Mouse (Mus musculus): Measurements from ENCODE around the gene Nxf1.

Nxf1 gene

DNA sequence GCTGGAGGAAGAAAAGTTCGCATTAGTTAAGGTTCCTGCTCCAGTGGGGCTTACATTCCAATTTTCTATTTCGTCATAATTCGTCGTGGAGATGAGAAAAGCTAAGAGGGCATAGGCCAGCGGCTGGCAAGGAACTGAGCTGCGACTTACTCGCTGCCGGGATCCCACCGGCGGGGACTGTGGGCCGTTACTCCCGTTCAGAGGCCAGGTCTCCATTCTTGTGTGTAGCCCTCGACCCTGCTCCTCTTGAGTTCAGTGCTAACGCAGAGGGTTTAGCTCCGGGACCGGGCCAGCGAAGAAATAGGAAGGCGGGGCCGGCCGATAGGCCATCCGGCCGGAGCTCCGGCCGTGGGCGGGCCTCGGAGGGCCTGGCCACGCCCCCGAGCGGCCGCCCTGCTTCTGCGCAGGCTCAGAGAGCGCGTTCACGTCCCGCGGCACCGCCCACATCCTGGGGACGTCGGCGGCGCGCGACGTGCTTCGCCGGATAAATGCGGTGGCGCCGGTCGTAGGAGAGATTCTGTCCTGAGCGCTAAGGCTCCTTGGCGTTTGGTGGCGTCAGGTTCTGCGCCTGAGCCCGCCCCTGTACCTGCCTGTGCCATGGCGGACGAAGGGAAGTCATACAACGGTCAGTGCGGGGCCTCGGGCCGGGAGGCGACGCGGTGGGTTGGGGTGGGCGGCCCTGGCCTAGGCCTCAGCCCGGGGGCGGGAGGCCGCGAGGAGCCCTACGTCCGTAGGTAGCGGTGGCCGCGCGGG lies at the start of gene Nxf1:
Gene Nxf1, plus strand, starts transcription at position 439 of the 753 bp plus-strand sequence.
- DNase-seq (ENCODE audit: inconsistent age in 2 of 2, low spot score in 1 of 2): peak; percentile 94 to 97

DNA sequence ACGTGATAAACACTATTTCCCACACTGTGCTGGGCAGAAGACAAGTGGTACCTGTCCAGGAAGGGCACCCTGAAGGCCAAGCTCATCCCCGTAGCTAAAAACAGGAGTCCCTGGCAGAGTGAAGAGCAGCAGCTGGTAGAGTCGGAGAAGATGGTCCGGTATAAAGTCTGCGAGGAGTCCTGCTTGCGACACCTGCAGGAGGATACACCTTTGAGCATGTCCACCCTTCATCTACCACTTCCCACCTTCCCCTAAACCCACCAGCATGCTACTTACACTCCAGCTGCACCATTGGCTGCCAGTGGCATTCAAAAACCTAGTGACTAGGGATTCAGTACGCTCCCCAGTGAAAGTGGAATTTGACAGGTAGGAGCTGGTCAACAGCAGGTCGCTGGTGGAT lies 47.9 kb upstream of the Nxf1 start:
- DNase-seq (ENCODE audit: inconsistent age in 2 of 2, low spot score in 1 of 2): no peak

DNA sequence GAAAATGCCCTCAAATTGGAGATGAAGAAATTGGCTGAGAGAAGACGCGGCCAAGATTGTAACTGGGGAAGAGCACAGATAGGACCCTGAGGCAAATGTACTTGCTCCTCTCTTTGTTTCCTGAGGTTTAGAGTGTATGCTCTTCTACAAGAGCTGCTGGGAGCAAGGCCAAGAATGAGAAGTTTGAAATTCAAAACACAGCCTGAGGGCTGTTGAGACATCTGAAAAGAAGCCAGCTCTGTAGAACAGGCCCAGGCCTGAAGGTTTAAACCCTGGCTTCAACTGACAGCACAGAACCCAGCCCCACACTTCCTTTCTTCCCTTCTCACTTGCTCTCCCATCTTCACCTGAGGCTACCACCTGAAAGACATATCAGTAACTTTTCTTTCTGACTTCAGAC lies 46.8 kb upstream of the Nxf1 start:
- peak in 1 of 2 experiments; percentile 37 for DNase-seq (ENCODE audit: inconsistent age in 2 of 2, low spot score in 1 of 2)

GRCm38 (mm10) chr19:8711506-8711905 lies 45.4 kb upstream of the Nxf1 start:
- peak in 1 of 2 experiments; percentile 47 for DNase-seq (ENCODE audit: inconsistent age in 2 of 2, low spot score in 1 of 2)

GRCm38 (mm10) chr19:8711949-8712869 lies 44.7 kb upstream of the Nxf1 start:
- peak in 1 of 2 experiments; percentile 50 for DNase-seq (ENCODE audit: inconsistent age in 2 of 2, low spot score in 1 of 2)

GRCm38 (mm10) chr19:8712870-8713305 lies 44.0 kb upstream of the Nxf1 start:
- DNase-seq (ENCODE audit: inconsistent age in 2 of 2, low spot score in 1 of 2): peak; percentile 85 to 93

DNA sequence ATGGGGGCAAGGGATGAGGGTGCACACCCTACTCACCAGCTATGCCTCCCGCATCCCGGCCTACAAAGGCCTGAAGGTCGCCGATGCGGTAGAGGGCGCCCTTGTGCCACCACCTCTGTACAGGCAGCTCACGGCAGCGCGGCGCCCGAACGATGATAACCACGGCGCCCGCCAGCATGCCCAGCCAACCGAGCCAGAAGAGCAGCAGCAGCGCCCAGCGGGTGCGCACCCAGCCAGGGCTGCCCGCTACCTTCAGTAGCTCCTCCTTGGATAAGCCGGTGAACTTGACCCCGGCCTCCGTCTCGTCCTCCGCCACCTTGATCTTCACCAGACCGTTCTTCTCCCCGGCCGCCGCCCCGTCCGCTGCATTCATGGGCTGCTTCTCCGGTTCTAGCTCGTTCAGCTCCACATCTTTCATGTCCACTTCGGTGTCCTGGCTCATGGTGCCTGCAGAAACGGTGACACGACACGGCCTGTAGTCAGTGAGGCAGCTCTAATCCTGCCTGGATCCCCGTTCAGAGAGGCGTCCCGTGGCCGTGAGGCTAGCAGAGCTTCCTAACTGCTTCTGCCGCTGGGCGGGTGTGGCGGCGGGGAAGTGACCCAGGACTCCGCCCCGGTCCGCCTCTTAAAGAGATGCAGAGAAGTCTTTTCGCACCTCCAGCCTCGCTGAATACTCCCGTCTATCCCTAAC lies 43.4 kb upstream of the Nxf1 start:
- peak; percentile 93 to 98 for DNase-seq (ENCODE audit: inconsistent age in 2 of 2, low spot score in 1 of 2)

GRCm38 (mm10) chr19:8713997-8714652 lies 42.7 kb upstream of the Nxf1 start:
- no peak for DNase-seq (ENCODE audit: inconsistent age in 2 of 2, low spot score in 1 of 2)

DNA sequence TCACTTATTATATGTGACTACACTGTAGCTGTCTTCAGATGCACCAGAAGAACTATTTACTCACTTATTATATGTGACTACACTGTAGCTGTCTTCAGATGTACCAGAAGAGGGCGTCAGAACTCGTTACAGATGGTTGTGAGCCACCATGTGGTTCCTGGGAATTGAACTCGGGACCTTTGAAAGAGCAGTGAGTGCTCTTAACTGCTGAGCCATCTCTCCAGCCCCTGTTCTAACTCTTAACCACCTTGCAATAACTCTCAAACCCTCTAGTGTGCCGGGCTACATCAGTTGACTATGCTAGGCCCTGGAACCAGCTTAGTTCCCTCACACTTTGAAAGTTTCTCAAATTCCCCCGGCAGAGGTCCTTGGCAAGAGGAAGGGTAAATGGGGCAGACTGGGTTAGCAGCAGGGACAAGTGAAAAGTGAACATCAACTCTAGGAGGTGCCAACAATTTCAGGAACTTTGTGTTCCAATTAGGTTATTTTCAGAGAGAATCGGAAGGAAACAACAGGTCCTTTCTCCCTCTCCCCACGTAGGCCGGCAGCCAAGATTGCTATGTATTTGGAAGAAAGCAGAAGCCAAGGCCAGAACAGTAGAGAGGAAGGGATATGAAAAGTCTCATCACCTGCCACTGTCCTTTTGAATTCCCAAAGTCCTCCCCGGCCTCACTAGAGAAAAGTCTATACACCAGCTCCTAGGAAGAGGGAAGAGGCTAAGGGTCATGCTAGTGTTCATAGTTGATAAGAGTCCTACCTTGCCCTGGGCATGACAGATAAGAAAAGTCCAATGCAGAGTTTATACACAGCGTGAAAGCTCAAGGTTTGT lies 42.0 kb upstream of the Nxf1 start:
- DNase-seq (ENCODE audit: inconsistent age in 2 of 2, low spot score in 1 of 2): peak in 1 of 2 experiments; percentile 63

DNA sequence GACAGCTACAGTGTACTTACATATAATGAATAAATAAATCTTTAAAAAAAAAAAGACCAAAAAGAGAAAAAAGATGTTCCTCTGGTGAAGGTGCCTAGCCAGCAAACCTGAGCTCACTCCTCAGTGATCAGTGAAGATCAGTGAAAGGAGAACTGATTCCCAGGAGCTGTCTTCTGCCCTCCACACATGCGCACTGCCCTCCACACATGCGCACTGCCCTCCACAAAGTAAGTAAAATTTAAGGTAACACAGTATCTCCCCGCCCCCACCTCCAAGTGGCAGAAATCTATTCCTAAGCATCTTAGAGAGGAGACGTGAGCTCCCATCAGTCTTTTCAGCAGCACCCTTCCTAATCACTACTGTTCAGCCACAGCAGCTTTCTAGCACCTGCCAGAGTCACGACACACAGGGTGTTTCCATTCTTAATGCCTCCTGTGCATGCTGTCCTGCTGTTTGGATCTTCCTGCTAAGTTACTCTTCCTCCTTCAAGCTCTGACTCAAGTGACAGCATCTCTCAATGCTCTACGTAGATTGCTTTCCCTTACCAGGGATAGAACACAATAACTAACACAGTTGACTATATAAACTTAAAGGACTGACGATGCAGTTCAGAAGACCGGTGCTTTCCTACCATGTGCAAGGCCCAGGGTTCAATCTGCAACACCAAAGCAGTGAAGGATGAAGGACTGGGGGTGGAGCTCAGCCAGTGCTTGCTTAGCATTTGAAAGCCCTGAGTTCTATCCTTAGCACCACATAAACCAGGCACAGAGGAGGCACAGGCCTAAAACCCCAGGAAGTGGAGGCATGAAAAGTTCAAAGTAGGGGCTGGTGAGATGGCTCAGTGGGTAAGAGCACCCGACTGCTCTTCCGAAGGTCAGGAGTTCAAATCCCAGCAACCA lies 40.8 kb upstream of the Nxf1 start:
- DNase-seq (ENCODE audit: inconsistent age in 2 of 2, low spot score in 1 of 2): no peak

DNA sequence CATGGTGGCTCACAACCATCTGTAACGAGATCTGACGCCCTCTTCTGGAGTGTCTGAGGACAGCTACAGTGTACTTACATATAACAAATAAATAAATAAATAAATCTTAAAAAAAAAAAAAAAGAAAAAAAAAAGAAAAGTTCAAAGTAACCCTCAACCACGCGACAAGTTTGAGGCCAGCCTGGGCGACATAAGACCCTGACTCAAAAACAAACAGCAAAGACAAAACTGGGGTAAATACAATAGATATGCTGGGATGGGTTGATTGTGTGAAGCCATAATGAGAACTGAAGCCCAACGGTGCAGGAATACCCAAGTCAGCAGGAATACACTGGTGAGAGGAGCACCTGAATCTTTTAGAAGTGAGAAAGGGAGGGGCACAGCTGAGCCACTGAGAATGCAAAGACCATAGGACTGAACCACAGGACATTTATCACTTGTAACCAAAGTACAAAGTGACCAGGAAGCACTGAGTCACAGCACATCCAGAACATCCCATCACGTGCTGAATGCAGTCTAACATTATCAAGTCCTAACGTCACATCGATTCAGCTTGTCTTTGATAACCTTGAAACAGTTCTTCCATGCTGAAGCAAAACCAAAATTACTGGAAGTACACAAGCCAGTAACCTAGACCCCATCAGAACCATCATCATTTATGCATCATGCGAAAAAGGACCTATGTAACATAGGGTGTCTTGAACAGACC lies 40.0 kb upstream of the Nxf1 start:
- DNase-seq (ENCODE audit: inconsistent age in 2 of 2, low spot score in 1 of 2): no peak

- peak; percentile 64 to 86 for DNase-seq (ENCODE audit: inconsistent age in 2 of 2, low spot score in 1 of 2)
These were observed 38.5 kb upstream of the Nxf1 start for GRCm38 (mm10) chr19:8718357-8718756.

GRCm38 (mm10) chr19:8719037-8719436 lies 37.8 kb upstream of the Nxf1 start:
- DNase-seq (ENCODE audit: inconsistent age in 2 of 2, low spot score in 1 of 2): peak in 1 of 2 experiments; percentile 31

DNA sequence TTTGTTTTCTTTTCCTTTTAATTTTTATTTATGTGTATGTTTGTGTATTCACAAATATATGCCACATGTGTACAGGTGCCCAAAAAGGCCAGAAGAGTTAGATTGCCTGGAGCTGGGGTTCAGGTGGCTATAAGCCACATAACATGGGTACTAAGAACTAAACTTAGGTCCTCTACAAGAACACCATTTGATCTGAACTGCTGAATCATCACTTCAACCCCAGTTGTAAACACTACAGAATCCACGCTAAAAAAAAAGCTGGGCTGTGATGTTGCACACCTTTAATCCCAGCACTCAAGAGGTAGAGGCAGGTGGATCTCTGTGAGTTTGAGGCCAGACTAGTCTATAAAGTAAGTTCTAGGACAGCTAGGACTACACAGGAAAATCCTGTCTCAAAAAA lies 35.5 kb upstream of the Nxf1 start:
- DNase-seq (ENCODE audit: inconsistent age in 2 of 2, low spot score in 1 of 2): peak in 1 of 2 experiments; percentile 36

- DNase-seq (ENCODE audit: inconsistent age in 2 of 2, low spot score in 1 of 2): peak in 1 of 2 experiments; percentile 39
These were observed 34.9 kb upstream of the Nxf1 start for GRCm38 (mm10) chr19:8722021-8722420.

DNA sequence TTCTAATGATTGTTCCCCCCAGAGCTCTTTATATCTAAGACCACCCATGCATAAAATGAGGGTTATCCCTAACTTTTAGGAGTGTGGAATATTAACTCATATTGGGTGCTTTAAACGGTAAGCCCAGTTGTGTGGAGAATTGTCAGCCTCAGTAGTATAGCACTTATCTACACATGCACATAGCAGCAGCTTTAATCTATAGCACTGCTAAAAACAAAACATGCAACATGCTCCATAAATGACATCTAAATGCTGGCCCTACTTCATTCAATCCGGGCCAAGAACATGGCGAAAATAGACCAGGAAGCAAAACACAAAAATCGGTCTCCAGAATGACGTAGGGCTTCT lies 34.3 kb upstream of the Nxf1 start:
- DNase-seq (ENCODE audit: inconsistent age in 2 of 2, low spot score in 1 of 2): no peak

DNA sequence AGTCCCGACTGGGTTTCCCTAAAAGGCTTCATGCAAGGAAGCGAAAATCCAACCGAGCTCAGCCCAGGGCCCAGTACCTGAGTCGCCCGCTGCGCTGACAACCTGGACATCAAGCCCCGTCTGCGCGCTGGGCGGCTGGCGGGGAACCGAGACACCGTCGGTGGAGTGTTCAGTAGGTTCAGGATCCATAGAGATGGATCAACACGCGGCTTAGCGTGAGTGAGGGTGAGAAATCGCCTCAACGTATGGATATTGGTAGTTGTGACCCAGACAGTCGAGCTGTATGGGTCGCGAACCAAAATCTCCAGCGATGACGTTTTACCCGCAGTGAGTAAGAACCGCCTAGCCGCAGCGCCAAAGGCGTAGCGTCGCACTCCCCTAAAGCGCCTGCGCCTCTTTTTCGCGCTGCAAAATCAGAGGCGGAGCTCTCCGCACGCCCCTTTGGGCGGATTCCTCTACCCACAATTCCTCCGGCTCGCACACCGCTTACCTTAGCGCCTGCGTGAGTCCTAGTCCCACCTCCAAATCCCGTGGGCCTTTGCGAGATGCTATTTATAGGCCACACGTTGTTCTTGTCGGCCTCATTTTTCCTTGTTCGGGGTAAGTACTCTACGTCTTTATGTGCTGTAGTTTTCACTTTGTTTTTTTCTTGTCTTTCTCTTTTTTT lies 33.8 kb upstream of the Nxf1 start, which contains the start of gene Slc3a2:
Gene Slc3a2, minus strand, starts transcription at position 463 of the 667 bp plus-strand sequence.
- DNase-seq (ENCODE audit: inconsistent age in 2 of 2, low spot score in 1 of 2): peak; percentile 98
